Mouse (Mus musculus) neural tube, embryonic 13.5 days (tissue): ENCODE measurements around the gene Il10rb. TPM values are rescaled to one million over a fixed set of nuclear protein-coding genes. Genes with fewer than 3 reads are reported as not detected.
A peak's percentile ranks its signal among the peaks of the same experiment; 100 is the strongest.

Experiments
- ATAC-seq: fragments of 200-750 bp; cut with Nextera tagmentation; 2 replicates; pipeline ENCODE4 v1.8.0; 2017; ENCODE audit warnings: low read depth, mild to moderate bottlenecking, moderate TSS enrichment, moderate library complexity
- H3K27ac ChIP-seq: fragments of 300-500 bp; sonication (generic); replicated peaks from 2 replicates; pipeline ENCODE4 v1.5.1; 2015; ENCODE audit warnings: moderate library complexity, mild to moderate bottlenecking, inconsistent platforms
- H3K27me3 ChIP-seq: fragments of 300-500 bp; sonication (generic); 2 replicates; pipeline ENCODE4 v1.6.1; 2015; ENCODE audit warnings: mild to moderate bottlenecking, inconsistent platforms
- H3K36me3 ChIP-seq: fragments of 300-500 bp; sonication (generic); 2 replicates; pipeline ENCODE4 v1.6.1; 2015; ENCODE audit warnings: mild to moderate bottlenecking, inconsistent platforms
- H3K4me1 ChIP-seq: fragments of 300-500 bp; sonication (generic); replicated peaks from 2 replicates; pipeline ENCODE4 v1.6.1; 2015; ENCODE audit warnings: inconsistent platforms
- H3K4me2 ChIP-seq: fragments of 300-500 bp; sonication (generic); 2 replicates; pipeline ENCODE4 v1.6.1; 2015; ENCODE audit warnings: inconsistent platforms, mild to moderate bottlenecking, moderate library complexity
- H3K4me3 ChIP-seq: fragments of 300-500 bp; sonication (generic); 2 replicates; pipeline ENCODE4 v1.5.1; 2015; ENCODE audit warnings: mild to moderate bottlenecking, inconsistent platforms
- H3K9ac ChIP-seq: fragments of 300-500 bp; sonication (generic); 2 replicates; pipeline ENCODE4 v1.6.1; 2015; ENCODE audit warnings: moderate library complexity, mild to moderate bottlenecking, inconsistent platforms
- H3K9me3 ChIP-seq: fragments of 300-500 bp; sonication (generic); 2 replicates; pipeline ENCODE4 v1.6.1; 2016; ENCODE audit warnings: inconsistent platforms
- WGBS: fragments of 180-500 bp; shearing (Covaris S2); methylation state at CpG from one replicate; pipeline ENCODE4 v1.1.7; 2015; 5-methylcytosine and 5-hydroxymethylcytosine counted together
- polyA plus RNA-seq: library from polyadenylated mRNA; unstranded; fragments of >200 nt; fragmentation: Nextera tagmentation; extraction: Ambion mirVana; gene quantifications from 2 replicates; pipeline ENCODE4 v1.2.1, GENCODE M21; 2015

Gene Il10rb
- polyA plus RNA-seq, 1 experiment from 2014 or later = 11.8 TPM

DNA sequence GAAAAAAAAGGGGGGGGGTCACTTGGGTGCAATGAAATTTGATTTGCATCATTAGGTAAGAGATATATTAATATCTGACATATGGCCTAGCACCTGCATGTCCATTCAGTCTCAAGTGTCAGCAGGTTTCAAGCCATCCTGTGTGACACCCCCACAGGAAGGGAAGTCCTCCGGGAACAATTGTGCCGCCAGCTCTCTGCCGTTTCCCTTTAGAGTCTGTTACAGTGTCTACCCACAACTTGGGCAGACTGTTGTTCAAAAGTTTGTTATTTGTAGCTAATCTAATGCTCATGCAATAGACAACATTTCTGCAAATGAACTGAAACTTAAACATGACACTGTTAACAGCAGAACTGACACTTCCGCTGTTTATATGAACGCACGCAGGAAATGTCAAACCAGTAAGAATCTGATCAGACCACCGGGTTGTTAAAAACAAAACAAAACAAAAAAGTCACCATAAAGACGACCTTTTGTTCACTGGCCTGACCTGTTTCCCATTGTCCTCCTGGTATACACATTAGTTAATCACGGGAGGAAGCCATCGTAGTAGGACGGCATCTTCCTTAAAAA lies 55.2 kb downstream of the Il10rb start:
- Histone ChIP-seq H3K4me1 (peaks cover 20% of the 10 kb centered on the region), H3K27ac (no peak overlapping the region), H3K36me3 (no peaks in the 10 kb centered on the region), H3K9ac (no peak overlapping the region), H3K4me3 (no peak overlapping the region), H3K4me2 (no peak overlapping the region), H3K9me3 (no peaks in the 10 kb centered on the region), H3K27me3 (no peaks in the 10 kb centered on the region)
- WGBS = 58% methylated on average over 11 of the region's 11 CpGs
- ATAC-seq = no peak

DNA sequence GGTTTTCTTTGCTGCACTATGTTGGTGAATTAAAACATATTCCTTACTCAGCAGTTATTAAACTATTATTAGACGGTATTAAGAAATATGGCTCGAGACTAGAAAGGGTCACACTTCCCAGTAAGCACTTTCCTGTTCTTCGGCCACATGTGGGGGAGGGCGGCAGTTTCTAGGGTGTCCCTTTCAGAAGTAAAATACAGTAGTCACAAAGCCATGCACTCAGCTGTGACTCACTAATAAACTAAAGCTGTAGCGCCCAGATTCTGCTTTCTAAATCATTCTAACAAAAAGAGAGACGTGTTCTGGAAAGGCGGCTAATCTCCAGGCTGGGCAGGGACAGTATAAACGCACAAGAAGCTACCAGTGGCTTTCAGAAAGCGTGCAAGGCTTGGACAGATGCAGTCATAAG lies 55.8 kb downstream of the Il10rb start:
- Histone ChIP-seq H3K9me3 (no peaks in the 10 kb centered on the region), H3K36me3 (no peaks in the 10 kb centered on the region), H3K27ac (no peak overlapping the region), H3K4me1 (peaks cover 26% of the 10 kb centered on the region), H3K27me3 (no peaks in the 10 kb centered on the region), H3K4me2 (no peak overlapping the region), H3K9ac (no peak overlapping the region), H3K4me3 (no peak overlapping the region)
- ATAC-seq = no peak
- WGBS = 51% methylated on average over 9 of the region's 9 CpGs

DNA sequence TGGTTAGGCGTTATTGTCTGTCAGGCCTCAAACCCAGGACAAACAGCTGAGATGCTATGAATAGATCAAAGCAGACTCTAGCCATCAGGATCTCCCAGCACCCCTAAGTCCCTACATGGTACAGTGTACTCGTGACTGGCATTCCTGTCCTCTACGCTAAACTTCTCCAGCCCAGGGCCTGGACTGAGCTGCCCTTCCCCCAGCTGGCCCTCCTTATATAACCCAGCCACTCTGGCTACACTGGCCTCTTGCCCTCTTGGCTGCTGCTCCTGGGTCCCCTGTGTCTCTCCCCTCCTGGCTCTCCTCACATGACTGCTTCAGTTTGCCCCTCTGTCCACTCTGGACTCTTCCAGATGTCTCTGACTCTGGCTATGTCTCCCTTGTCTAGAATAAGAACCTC lies 56.7 kb downstream of the Il10rb start:
- no peak for ATAC-seq
- no peak overlapping the region for H3K27ac ChIP-seq
- H3K4me3 ChIP-seq = no peak overlapping the region
- WGBS = 74% methylated on average over 3 of the region's 3 CpGs
- H3K9ac ChIP-seq = no peak overlapping the region
- H3K36me3 ChIP-seq = no peaks in the 10 kb centered on the region
- H3K9me3 ChIP-seq = no peaks in the 10 kb centered on the region
- no peak overlapping the region for H3K4me2 ChIP-seq
- peaks cover 29% of the 10 kb centered on the region for H3K4me1 ChIP-seq
- H3K27me3 ChIP-seq = no peaks in the 10 kb centered on the region

DNA sequence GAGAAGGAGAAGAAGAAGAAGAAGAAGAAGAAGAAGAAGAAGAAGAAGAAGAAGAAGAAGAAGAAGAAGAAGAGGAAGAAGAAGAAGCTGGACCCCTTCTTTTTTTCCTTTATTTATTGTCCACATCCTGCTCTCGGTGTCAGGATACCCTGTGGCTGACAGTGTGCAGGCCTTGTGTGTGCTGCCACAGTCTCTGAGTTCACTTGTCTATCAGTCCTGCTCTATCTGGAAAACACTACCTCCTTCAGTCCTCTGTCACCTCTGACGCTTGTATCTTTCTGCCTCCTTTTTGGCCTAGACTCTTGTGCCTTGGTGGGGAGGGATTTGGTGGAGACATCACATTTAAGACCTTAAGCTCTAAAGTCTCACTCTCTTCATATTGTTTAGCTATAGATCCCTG lies 57.4 kb downstream of the Il10rb start:
- H3K4me3 ChIP-seq = no peak overlapping the region
- no peaks in the 10 kb centered on the region for H3K9me3 ChIP-seq
- H3K27me3 ChIP-seq = no peaks in the 10 kb centered on the region
- H3K4me2 ChIP-seq = no peak overlapping the region
- no peak overlapping the region for H3K9ac ChIP-seq
- peaks cover 29% of the 10 kb centered on the region for H3K4me1 ChIP-seq
- H3K36me3 ChIP-seq = no peaks in the 10 kb centered on the region
- no peak for ATAC-seq
- WGBS = 88% methylated on average over 2 of the region's 2 CpGs
- no peak overlapping the region for H3K27ac ChIP-seq

DNA sequence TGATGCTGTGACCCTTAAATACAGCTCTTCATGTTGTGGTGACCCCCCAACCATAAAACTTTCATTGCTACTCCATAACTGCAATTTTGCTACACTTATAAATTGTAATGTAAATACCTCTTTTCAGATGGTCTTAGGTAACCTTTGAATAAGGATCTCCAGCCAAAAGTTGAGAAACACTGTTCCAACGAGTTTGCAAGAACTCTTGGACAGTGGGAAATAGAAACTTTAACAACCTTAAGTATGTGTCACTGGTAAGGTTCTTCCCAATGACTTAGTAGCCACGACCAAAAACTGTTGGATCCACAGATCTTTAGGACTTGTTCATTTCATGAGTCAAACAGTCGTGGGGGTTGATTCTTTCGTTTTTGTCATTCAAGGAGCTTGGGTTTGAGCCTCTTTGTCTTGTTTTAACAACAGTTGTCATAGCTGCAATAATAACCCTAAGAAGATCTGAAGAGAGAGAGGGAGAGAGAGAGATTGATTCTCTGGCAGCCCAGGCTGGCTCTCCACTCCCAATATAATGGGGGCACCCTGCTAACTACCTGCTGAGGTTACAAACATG lies 58.0 kb downstream of the Il10rb start:
- peak overlapping the region; percentile 76 for H3K9ac ChIP-seq
- peak overlapping the region; percentile 87 for H3K27ac ChIP-seq
- 87% methylated on average over 4 of the region's 4 CpGs for WGBS
- no peak for ATAC-seq
- H3K36me3 ChIP-seq = no peaks in the 10 kb centered on the region
- peaks cover 27% of the 10 kb centered on the region for H3K4me1 ChIP-seq
- no peaks in the 10 kb centered on the region for H3K9me3 ChIP-seq
- H3K4me3 ChIP-seq = peak overlapping the region; percentile 68
- no peaks in the 10 kb centered on the region for H3K27me3 ChIP-seq
- H3K4me2 ChIP-seq = peak overlapping the region; percentile 88

DNA sequence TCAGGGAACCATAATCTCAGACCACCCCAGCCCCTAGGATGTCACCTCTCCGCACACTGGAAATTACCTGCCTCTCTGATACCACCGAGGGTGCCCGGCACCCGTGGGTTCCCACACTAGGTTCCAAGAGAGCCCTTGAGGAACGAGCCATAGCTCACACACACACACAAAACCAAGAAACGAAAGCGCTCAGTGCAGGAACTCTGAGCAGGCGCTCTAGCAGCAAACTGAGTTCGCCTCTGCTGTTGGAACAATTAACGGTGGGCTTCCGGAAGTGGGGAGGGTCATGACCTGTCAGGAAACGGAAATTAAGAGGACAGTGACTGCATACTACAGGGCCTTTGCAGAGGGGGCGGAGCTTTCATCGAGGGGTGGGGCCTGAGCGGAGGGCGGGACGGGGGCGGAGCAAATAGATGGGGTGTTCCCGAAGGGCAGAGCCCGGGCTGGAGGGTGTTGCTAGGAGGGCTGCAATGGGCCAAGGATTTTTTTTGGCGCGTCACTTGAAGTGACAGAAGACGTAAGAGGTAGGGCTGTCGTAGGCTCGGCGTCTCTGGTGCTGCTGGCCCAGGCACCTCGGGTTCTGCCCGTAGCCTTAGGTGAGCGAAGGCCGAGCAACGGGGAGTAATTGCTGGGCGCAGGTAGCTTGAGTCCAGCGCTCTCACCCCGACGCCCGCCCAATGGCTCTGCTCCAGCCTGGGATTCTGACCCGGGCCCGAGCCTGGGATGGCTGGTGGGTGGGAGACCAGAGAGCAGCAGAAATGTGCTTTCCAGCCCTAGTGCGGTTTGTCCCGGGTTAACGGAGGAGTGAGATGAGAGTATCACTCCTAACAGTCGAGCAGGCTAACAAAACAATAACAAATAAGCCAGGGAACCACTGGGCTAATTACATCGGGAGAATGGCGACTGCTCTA lies 58.9 kb downstream of the Il10rb start:
- Histone ChIP-seq H3K36me3 (no peaks in the 10 kb centered on the region), H3K4me3 (peak overlapping the region; percentile 68), H3K27me3 (no peaks in the 10 kb centered on the region), H3K9ac (peak overlapping the region; percentile 82), H3K9me3 (no peaks in the 10 kb centered on the region), H3K4me1 (peaks cover 25% of the 10 kb centered on the region), H3K27ac (peak overlapping the region; percentile 87), H3K4me2 (peak overlapping the region; percentile 88)
- peak; percentile 94 for ATAC-seq
- 2% methylated on average over 44 of the region's 44 CpGs for WGBS

DNA sequence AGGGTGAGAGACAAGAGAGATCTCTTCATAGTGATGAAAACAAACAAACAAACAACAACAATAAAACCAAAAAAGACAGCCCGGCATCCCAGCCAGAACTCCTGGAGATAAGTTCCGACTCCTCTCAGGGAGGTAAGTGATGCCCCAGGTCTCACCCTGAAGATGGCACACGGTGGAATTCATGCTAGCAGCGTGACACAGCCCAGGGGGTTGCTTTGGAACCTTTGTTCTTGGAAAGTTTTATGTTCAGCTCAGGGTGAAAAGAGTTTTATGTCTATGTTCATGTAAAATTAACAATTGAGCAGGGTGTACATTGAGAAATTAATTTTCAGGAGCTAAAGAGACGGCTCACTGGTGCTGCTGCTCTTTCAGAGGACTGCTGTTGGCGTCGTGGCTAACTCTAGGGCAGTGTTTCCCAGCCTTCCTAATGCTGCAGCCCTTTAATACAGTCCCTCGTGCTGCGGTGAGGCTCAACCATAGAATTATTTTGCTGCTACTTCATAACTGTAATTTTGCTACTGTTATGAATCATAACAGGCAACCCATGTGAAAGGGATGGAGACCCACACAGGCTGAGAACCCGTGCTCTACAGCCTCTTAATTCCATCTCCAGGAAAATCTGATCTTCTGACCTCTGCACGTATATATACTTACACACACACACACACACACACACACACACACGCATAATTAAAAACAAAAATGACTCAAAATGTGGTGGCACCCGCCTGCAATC lies 59.7 kb downstream of the Il10rb start:
- ATAC-seq = 0 out of 2 replicates have a peak, but pooled peaks have one; percentile 16
- peaks cover 25% of the 10 kb centered on the region for H3K4me1 ChIP-seq
- no peak overlapping the region for H3K27ac ChIP-seq
- 44% methylated on average over 13 of the region's 13 CpGs for WGBS
- H3K9ac ChIP-seq = peak overlapping the region; percentile 82
- peak overlapping the region; percentile 68 for H3K4me3 ChIP-seq
- no peaks in the 10 kb centered on the region for H3K9me3 ChIP-seq
- no peaks in the 10 kb centered on the region for H3K27me3 ChIP-seq
- H3K36me3 ChIP-seq = no peaks in the 10 kb centered on the region
- peak overlapping the region; percentile 88 for H3K4me2 ChIP-seq

DNA sequence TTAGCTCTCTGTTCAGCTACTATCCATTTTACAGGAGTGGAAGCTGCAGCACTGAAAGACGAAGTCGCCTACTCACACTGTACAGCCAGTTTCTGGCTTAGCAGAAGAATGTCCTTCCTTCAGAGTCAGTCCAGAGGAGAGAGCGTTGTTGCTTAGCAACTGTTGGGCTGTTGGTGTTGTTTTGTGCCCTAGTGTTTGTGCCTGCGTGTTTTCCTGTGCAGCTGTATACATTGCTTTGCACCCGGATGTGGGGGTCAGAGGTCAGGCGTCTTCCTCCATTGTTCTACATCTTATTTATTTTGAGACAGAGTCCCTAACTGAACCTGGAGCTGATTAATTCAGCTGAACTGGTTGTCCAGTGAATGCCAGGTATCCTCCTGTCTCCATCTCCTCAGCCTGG lies 60.6 kb downstream of the Il10rb start:
- 29% methylated on average over 6 of the region's 6 CpGs for WGBS
- Histone ChIP-seq H3K36me3 (no peaks in the 10 kb centered on the region), H3K4me3 (0 out of 2 replicates have a peak overlapping the region, but pooled peaks have one; percentile 68), H3K27me3 (no peaks in the 10 kb centered on the region), H3K9ac (no peak overlapping the region), H3K4me1 (peaks cover 25% of the 10 kb centered on the region), H3K9me3 (no peaks in the 10 kb centered on the region), H3K27ac (no peak overlapping the region), H3K4me2 (peak overlapping the region; percentile 88)
- no peak for ATAC-seq

DNA sequence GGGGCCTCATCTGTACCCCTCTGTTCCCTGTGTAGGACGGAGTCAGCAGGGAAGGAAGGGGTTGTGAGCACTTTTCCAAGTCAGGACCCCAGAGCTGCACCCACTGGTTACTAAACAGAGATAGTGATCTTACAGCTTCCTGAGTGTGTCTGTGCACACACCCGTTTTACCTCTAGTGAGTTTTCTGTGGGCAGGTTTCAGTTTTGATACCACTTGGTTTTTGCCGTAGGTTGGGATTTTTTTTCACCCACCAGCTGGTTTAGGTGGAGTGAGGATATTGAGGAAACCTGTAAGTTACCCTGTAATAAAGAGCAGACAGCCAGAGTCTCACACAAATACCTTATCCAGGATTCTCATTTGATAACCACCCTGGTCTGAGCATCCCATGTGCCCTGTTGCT lies 64.5 kb downstream of the Il10rb start:
- WGBS = 80% methylated on average over 3 of the region's 3 CpGs
- no peak for ATAC-seq
- Histone ChIP-seq H3K9me3 (no peaks in the 10 kb centered on the region), H3K4me3 (no peak overlapping the region), H3K4me2 (no peak overlapping the region), H3K36me3 (no peaks in the 10 kb centered on the region), H3K27ac (no peak overlapping the region), H3K9ac (no peak overlapping the region), H3K27me3 (no peaks in the 10 kb centered on the region), H3K4me1 (peaks cover 15% of the 10 kb centered on the region)

DNA sequence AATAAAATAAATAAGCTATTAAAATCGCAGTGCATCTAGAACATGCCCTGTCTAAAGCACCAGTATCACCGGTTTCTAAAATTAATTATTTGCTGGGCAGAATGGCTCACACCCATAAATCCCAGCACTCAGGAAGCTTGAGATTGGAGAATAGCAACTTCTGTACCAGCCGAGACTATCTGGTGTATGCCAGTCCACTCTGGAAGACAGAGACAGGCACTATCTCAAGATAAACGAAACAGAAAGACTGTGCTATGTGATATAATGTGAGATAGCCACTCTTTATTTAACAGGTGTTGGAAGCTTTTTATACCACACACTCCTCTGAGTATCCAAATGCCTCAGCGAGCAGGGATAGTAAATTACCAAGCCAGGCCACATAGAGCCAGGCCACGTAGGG lies 65.5 kb downstream of the Il10rb start:
- Histone ChIP-seq H3K9me3 (no peaks in the 10 kb centered on the region), H3K27ac (no peak overlapping the region), H3K4me3 (no peak overlapping the region), H3K27me3 (no peaks in the 10 kb centered on the region), H3K4me2 (no peak overlapping the region), H3K4me1 (peaks cover 5% of the 10 kb centered on the region), H3K36me3 (no peaks in the 10 kb centered on the region), H3K9ac (no peak overlapping the region)
- WGBS = 84% methylated on average over 6 of the region's 6 CpGs
- ATAC-seq = no peak
